Mouse (Mus musculus) cerebellum, postnatal 36 days (tissue): ENCODE measurements around the gene Olfr688.

Experiments
- DNase-seq, 2 experiments: peaks; one replicate each; pipeline ENCODE4 v3.0.0; 2021 to 2022; ENCODE audit warnings: mixed read lengths in 2 of 2

Olfr688 gene

DNA sequence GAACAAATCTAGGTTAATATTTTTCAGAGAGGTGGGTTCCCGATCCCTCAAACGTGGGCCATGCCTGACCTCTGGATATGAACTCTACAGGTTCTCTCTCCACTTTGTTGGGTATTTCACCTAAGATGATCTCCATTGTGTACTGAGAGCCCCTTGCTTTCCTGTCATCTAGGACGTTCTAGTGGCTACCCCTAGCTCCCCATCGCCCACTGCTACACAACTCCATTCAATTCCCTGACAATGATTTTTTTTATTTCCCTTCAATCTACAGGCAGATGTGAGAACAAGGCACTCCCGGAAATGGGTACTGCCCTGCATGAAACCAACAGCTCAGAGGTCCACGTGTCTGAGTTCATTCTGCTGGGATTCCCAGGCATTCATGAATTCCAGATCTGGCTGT lies at the start of gene Olfr688:
TSS of gene Olfr688 (plus strand) at position 301 of the 400 bp plus-strand sequence.
- DNase-seq = no peak

DNA sequence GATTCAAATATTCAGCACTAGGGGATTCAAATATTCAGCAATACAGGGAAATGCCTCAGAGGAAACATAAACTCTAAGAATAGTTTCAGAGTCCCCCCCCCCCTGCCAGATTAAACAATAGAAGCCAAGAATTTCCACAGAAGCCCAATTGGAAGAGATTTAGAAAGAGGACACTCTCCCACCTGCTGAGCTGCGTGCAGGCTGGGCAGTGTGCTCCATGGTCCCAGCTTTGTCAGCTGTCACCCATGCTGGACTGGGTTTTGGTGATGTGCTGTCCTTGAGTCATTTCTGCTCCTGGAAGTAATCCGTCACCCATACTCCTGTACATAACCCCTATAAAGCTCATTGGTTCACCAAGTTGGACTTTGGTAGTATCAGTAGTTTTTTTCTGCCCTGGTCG lies 40.2 kb upstream of the Olfr688 start:
- no peak for DNase-seq

DNA sequence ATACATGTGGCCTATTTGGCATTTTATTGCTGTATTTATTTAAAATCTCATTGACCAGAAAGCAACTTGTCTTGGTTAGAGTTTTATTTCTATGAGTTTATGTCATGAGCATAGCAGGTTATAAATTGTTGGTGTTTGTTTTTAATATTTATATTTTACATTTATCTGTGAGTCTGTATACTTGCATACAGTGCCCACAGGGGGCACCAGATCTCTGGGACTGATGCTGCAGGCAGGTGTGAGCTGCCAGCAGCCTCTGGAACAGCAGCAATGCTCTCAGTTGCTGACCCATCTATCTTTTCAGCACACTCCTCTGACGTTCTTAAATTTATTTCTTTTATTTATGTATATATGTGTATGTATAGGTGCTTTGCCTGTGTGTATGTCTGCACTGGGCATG lies 39.7 kb upstream of the Olfr688 start:
- DNase-seq = no peak

DNA sequence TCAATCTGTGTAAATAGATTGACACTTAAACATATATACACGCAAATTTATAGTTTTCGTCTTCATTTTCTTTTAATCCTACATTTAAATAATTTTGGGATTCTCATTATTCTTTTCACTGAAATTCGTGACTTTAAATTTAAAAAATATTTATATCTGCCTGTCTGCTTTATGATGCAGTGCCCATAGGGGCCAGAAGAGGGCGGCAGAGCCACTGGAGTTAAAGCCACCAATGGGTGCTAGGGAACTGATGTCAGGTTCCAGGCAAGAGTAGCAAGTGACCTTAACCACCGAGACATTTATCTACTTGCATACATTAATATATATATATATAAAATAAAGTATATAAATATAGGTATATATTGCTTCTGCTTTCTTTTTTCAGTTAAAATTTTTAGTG lies 31.2 kb upstream of the Olfr688 start:
- no peak for DNase-seq

DNA sequence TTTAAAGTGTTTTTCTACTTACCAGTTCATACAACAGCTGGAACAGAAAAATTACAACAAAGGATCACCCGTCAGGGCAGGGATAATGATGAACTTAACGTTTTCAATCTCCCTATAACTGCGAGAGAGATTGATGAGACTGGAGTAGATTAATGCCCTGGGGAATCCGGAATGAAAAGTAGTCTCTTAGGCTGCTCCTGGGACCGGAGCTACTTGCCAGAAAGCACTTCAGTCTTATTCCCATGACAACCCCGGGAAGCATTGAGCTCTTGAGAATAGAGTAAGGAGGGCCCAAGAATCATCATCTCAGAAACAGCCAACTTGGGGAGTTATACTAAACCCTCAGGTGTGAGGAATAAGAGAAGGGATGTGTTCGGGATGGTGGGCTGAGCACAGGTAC lies 15.5 kb upstream of the Olfr688 start:
- DNase-seq = no peak

DNA sequence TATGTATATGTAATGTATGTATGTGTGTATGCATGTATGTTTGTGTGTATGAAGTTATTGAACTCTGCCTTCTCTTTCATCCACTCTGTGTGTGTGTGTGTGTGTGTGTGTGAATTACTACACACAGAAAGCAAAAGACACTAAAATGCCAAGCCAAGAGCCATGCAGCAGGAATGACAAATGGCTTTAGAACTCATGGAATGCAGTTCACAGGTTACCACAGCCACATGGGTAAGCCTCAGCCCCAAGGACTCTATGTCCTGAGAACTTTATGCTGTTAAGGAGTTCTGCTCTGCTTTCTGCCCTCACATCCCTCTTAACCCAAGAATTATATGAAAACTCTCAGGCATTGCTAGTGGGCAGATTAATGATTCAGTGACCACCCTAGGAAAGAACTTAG lies 2.2 kb downstream of the Olfr688 start:
- DNase-seq = no peak

DNA sequence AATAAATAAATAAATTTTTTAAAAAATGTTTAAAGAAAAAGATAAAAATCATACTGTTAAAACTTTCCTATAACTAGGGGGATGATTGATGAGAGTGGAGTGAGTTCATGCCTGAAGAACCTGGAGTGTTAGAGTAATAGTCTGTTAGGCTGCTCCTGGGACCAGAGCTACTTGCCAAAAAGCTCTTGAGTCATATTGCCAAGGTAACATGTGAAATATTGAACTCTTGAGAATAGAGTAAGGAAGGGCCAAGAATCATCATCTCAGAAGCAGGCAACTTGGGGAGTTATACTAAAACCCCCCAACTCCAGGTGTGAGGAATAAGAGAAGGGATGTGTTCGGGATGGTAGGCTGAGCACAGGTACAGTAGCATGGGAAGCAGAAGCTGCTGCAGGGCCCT lies 23.0 kb downstream of the Olfr688 start, which contains the start of gene Olfr689:
TSS of gene Olfr689 (plus strand) at position 301 of the 400 bp plus-strand sequence.
- no peak for DNase-seq

DNA sequence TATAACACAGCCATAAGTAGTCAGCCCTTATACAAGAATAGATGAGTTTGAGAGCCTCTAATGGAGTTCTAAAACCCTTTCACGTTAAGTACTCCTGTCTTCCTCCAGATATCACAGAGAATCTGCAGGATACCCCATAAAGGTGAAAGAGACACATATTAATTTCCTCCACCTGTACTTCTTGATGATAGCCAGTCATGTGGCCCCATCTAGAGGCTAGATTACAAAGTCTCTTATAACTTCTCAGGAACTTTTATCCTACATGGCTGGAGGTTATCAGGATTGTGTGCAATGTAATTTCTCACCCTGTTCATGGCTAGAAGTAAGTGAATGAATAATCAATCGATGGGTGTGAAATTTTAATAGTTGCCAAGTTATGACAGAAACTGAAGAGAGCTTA lies 37.4 kb downstream of the Olfr688 start:
- DNase-seq = no peak

DNA sequence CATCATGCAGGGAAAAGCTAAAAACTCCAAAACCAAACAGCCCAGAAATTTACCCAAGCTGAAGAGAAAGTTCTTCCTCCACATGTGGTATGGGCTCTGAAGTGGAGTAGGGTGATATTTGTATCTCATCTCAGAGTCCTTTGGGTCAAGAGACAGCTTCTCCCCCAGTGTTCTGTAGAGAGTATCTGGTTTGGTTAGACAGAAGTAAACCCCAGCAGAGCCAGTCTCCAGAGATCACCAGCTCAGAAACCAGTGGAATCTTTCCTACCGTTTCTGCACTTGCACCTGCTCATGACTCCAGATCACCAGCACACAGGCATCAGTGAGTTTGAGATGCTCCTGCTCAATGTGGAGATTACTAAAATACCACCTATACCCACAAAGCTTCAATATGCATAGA lies 46.1 kb downstream of the Olfr688 start, which contains the start of gene Olfr690:
TSS of gene Olfr690 (minus strand) at position 101 of the 400 bp plus-strand sequence.
- no peak for DNase-seq
